Mouse (Mus musculus): Measurements from ENCODE around the gene Bcl6. TPM values are rescaled to one million over a fixed set of nuclear protein-coding genes. Genes with fewer than 3 reads are reported as not detected.

Gene Bcl6
- total RNA-seq, 2 experiments from 2014 or later, result 46.6 to 53.6 TPM

- no peak for DNase-seq
These were observed 14.9 kb downstream of the Bcl6 start for GRCm38 (mm10) chr16:23973635-23974367.

- DNase-seq, result no peak
These were observed 15.8 kb downstream of the Bcl6 start for GRCm38 (mm10) chr16:23972901-23973300.

GRCm38 (mm10) chr16:23972126-23972740, 16.4 kb downstream of the Bcl6 start:
- DNase-seq, result no peak

- DNase-seq, result no peak
These were observed 18.7 kb downstream of the Bcl6 start for GRCm38 (mm10) chr16:23969919-23970318.

GRCm38 (mm10) chr16:23968888-23969287, 19.8 kb downstream of the Bcl6 start:
- no peak for DNase-seq

- DNase-seq, result no peak
These were observed 21.4 kb downstream of the Bcl6 start for GRCm38 (mm10) chr16:23967301-23967700.

GRCm38 (mm10) chr16:23966066-23966465, 22.6 kb downstream of the Bcl6 start:
- DNase-seq, result no peak

- no peak for DNase-seq
These were observed 23.8 kb downstream of the Bcl6 start for GRCm38 (mm10) chr16:23964706-23965367.

- peak; percentile 58 for DNase-seq
These were observed 24.6 kb downstream of the Bcl6 start for GRCm38 (mm10) chr16:23963896-23964668.

GRCm38 (mm10) chr16:23962401-23962800, 26.3 kb downstream of the Bcl6 start:
- no peak for DNase-seq

- DNase-seq, result no peak
These were observed 29.7 kb downstream of the Bcl6 start for GRCm38 (mm10) chr16:23958938-23959337.

GRCm38 (mm10) chr16:23953959-23954260, 34.7 kb downstream of the Bcl6 start:
- DNase-seq, result no peak

- peak; percentile 79 for DNase-seq
These were observed 35.3 kb downstream of the Bcl6 start for GRCm38 (mm10) chr16:23953189-23953958.

- no peak for DNase-seq
These were observed 36.4 kb downstream of the Bcl6 start for GRCm38 (mm10) chr16:23952101-23952727.

GRCm38 (mm10) chr16:23947654-23948053, 41.0 kb downstream of the Bcl6 start:
- no peak for DNase-seq

GRCm38 (mm10) chr16:23944801-23945200, 43.9 kb downstream of the Bcl6 start:
- DNase-seq, result no peak

- DNase-seq, result no peak
These were observed 54.3 kb downstream of the Bcl6 start for GRCm38 (mm10) chr16:23934397-23934796.

GRCm38 (mm10) chr16:23932294-23932693, 56.4 kb downstream of the Bcl6 start, which contains the start of gene Rtp2:
Rtp2 (minus strand) TSS chr16:23932394.
- no peak for DNase-seq

- no peak for DNase-seq
These were observed 57.4 kb downstream of the Bcl6 start for GRCm38 (mm10) chr16:23931275-23931674.

GRCm38 (mm10) chr16:23930426-23931073, 58.1 kb downstream of the Bcl6 start:
- no peak for DNase-seq
